Mouse (Mus musculus) embryonic facial prominence, embryonic 14.5 days (tissue): ENCODE measurements around the gene Uri1. TPM values are rescaled to one million over a fixed set of nuclear protein-coding genes. Genes with fewer than 3 reads are reported as not detected.

ENCODE experiments used
- ATAC-seq: fragments of 200-750 bp; cut with Nextera tagmentation; 2 replicates; pipeline ENCODE4 v1.8.0; 2017; ENCODE audit warnings: low read depth, moderate number of reproducible peaks, moderate TSS enrichment
- DNase-seq: peaks from one replicate; pipeline ENCODE4 v3.0.0-alpha.2; 2015; ENCODE audit warnings: low spot score
- H3K27ac ChIP-seq: fragments of 300-500 bp; sonication (generic); replicated peaks from 2 replicates; pipeline ENCODE4 v1.5.1; 2014; ENCODE audit warnings: low read depth, mild to moderate bottlenecking, low read length, moderate library complexity
- H3K27me3 ChIP-seq: fragments of 300-500 bp; sonication (generic); replicated peaks from 2 replicates; pipeline ENCODE4 v1.6.1; 2014; ENCODE audit warnings: low read length; ENCODE audit not compliant: control insufficient read depth, insufficient read depth
- H3K36me3 ChIP-seq: fragments of 300-500 bp; sonication (generic); 2 replicates; pipeline ENCODE4 v1.6.1; 2014; ENCODE audit warnings: low read length, mixed read lengths; ENCODE audit not compliant: control insufficient read depth, insufficient read depth
- H3K4me1 ChIP-seq: fragments of 300-500 bp; sonication (generic); 2 replicates; pipeline ENCODE4 v1.6.1; 2014; ENCODE audit warnings: antibody characterized with exemption, low read length; ENCODE audit not compliant: control insufficient read depth, insufficient read depth
- H3K4me2 ChIP-seq: fragments of 300-500 bp; sonication (generic); 2 replicates; pipeline ENCODE4 v1.6.1; 2014; ENCODE audit warnings: low read depth, mild to moderate bottlenecking, low read length, moderate library complexity, mixed read lengths
- H3K4me3 ChIP-seq: fragments of 300-500 bp; sonication (generic); 2 replicates; pipeline ENCODE4 v1.5.1; 2014; ENCODE audit warnings: low read depth, mild to moderate bottlenecking, low read length
- H3K9ac ChIP-seq: fragments of 300-500 bp; sonication (generic); 2 replicates; pipeline ENCODE4 v1.6.1; 2014; ENCODE audit warnings: low read depth, mild to moderate bottlenecking, low read length, moderate library complexity, mixed read lengths
- H3K9me3 ChIP-seq: fragments of 300-500 bp; sonication (generic); 2 replicates; pipeline ENCODE4 v1.6.1; 2016; ENCODE audit warnings: low read length; ENCODE audit not compliant: control insufficient read depth
- WGBS: fragments of 180-500 bp; shearing (Covaris S2); extraction: QIAGEN DNeasy Blood & Tissue Kit; methylation state at CpG from one replicate; pipeline ENCODE4 v1.1.7; 2014; 5-methylcytosine and 5-hydroxymethylcytosine counted together
- polyA plus RNA-seq: library from polyadenylated mRNA; unstranded; fragments of >200 nt; fragmentation: Nextera tagmentation; extraction: Ambion mirVana; gene quantifications from 2 replicates; pipeline ENCODE4 v1.2.1, GENCODE M21; 2014

Uri1 gene
- polyA plus RNA-seq, 1 experiment from 2014 or later: 42.1 TPM

- Histone ChIP-seq H3K4me3 (no peak overlapping the region), H3K4me1 (0 out of 2 replicates have a peak, but pooled peaks cover 3% of the 10 kb centered on the region), H3K27ac (no peak overlapping the region), H3K27me3 (no peaks in the 10 kb centered on the region), H3K9me3 (no peaks in the 10 kb centered on the region), H3K9ac (no peak overlapping the region), H3K4me2 (no peak overlapping the region), H3K36me3 (no peaks in the 10 kb centered on the region)
- WGBS: 49% methylated on average over 2 of the region's 2 CpGs
- DNase-seq (peak; percentile 17), ATAC-seq (no peak)
These were observed 23.7 kb downstream of the Uri1 start for GRCm38 (mm10) chr7:37999691-38000090.

- no peak overlapping the region for H3K9ac ChIP-seq
- 92% methylated on average over 2 of the region's 2 CpGs for WGBS
- ATAC-seq: no peak
- no peak for DNase-seq
- no peak overlapping the region for H3K27ac ChIP-seq
- no peaks in the 10 kb centered on the region for H3K36me3 ChIP-seq
- H3K4me3 ChIP-seq: no peak overlapping the region
- H3K27me3 ChIP-seq: no peaks in the 10 kb centered on the region
- no peaks in the 10 kb centered on the region for H3K4me1 ChIP-seq
- no peak overlapping the region for H3K4me2 ChIP-seq
- H3K9me3 ChIP-seq: no peaks in the 10 kb centered on the region
These were observed 30.5 kb downstream of the Uri1 start for GRCm38 (mm10) chr7:37992861-37993260.

GRCm38 (mm10) chr7:37984866-37985265, 38.5 kb downstream of the Uri1 start:
- Histone ChIP-seq H3K27ac (no peak overlapping the region), H3K4me1 (no peaks in the 10 kb centered on the region), H3K27me3 (no peaks in the 10 kb centered on the region), H3K9ac (no peak overlapping the region), H3K9me3 (no peaks in the 10 kb centered on the region), H3K36me3 (peaks cover 10% of the 10 kb centered on the region), H3K4me3 (no peak overlapping the region), H3K4me2 (no peak overlapping the region)
- no peak for DNase-seq
- no peak for ATAC-seq
- WGBS: 88% methylated on average over 5 of the region's 5 CpGs

- Histone ChIP-seq H3K27me3 (no peaks in the 10 kb centered on the region), H3K36me3 (peaks cover 17% of the 10 kb centered on the region), H3K9me3 (no peaks in the 10 kb centered on the region), H3K9ac (no peak overlapping the region), H3K4me1 (no peaks in the 10 kb centered on the region), H3K4me3 (no peak overlapping the region), H3K4me2 (no peak overlapping the region), H3K27ac (no peak overlapping the region)
- ATAC-seq (no peak), DNase-seq (no peak)
- WGBS: 40% methylated on average over 6 of the region's 6 CpGs
These were observed 39.9 kb downstream of the Uri1 start for GRCm38 (mm10) chr7:37983471-37983870.

- WGBS: 91% methylated on average over 3 of the region's 3 CpGs
- DNase-seq (no peak), ATAC-seq (no peak)
- peaks cover 28% of the 10 kb centered on the region for H3K36me3 ChIP-seq
- no peak overlapping the region for H3K4me2 ChIP-seq
- H3K9me3 ChIP-seq: no peaks in the 10 kb centered on the region
- H3K4me3 ChIP-seq: no peak overlapping the region
- H3K27ac ChIP-seq: no peak overlapping the region
- H3K4me1 ChIP-seq: no peaks in the 10 kb centered on the region
- no peaks in the 10 kb centered on the region for H3K27me3 ChIP-seq
- H3K9ac ChIP-seq: no peak overlapping the region
These were observed 43.6 kb downstream of the Uri1 start for GRCm38 (mm10) chr7:37979729-37980128.

GRCm38 (mm10) chr7:37978412-37978811, 44.9 kb downstream of the Uri1 start:
- H3K4me2 ChIP-seq: no peak overlapping the region
- H3K9me3 ChIP-seq: no peaks in the 10 kb centered on the region
- H3K27me3 ChIP-seq: no peaks in the 10 kb centered on the region
- 83% methylated on average over 4 of the region's 4 CpGs for WGBS
- DNase-seq (no peak), ATAC-seq (no peak)
- no peak overlapping the region for H3K9ac ChIP-seq
- no peaks in the 10 kb centered on the region for H3K4me1 ChIP-seq
- H3K36me3 ChIP-seq: peaks cover 28% of the 10 kb centered on the region
- H3K4me3 ChIP-seq: no peak overlapping the region
- H3K27ac ChIP-seq: no peak overlapping the region

- ATAC-seq (no peak), DNase-seq (no peak)
- no peak overlapping the region for H3K4me3 ChIP-seq
- no peak overlapping the region for H3K27ac ChIP-seq
- H3K27me3 ChIP-seq: no peaks in the 10 kb centered on the region
- no peak overlapping the region for H3K4me2 ChIP-seq
- no peak overlapping the region for H3K9ac ChIP-seq
- 86% methylated on average over 2 of the region's 2 CpGs for WGBS
- no peaks in the 10 kb centered on the region for H3K4me1 ChIP-seq
- H3K9me3 ChIP-seq: no peaks in the 10 kb centered on the region
- H3K36me3 ChIP-seq: peaks cover 28% of the 10 kb centered on the region
These were observed 45.7 kb downstream of the Uri1 start for GRCm38 (mm10) chr7:37977676-37978075.

GRCm38 (mm10) chr7:37972999-37973555, 50.3 kb downstream of the Uri1 start:
- no peak overlapping the region for H3K9ac ChIP-seq
- no peak for DNase-seq
- no peaks in the 10 kb centered on the region for H3K9me3 ChIP-seq
- H3K27me3 ChIP-seq: no peaks in the 10 kb centered on the region
- ATAC-seq: no peak
- H3K4me1 ChIP-seq: peaks cover 9% of the 10 kb centered on the region; the same call in 1 of the 2 replicates
- no peak overlapping the region for H3K27ac ChIP-seq
- 84% methylated on average over 2 of the region's 2 CpGs for WGBS
- no peak overlapping the region for H3K4me3 ChIP-seq
- peaks cover 13% of the 10 kb centered on the region; the same call in 1 of the 2 replicates for H3K36me3 ChIP-seq
- H3K4me2 ChIP-seq: no peak overlapping the region

GRCm38 (mm10) chr7:37972571-37972970, 50.8 kb downstream of the Uri1 start:
- H3K27me3 ChIP-seq: no peaks in the 10 kb centered on the region
- WGBS: 72% methylated on average over 9 of the region's 9 CpGs
- H3K4me2 ChIP-seq: no peak overlapping the region
- H3K4me3 ChIP-seq: no peak overlapping the region
- H3K9ac ChIP-seq: no peak overlapping the region
- DNase-seq (peak; percentile 50), ATAC-seq (no peak)
- H3K9me3 ChIP-seq: no peaks in the 10 kb centered on the region
- no peak overlapping the region for H3K27ac ChIP-seq
- peaks cover 9% of the 10 kb centered on the region; the same call in 1 of the 2 replicates for H3K4me1 ChIP-seq
- peaks cover 8% of the 10 kb centered on the region; the same call in 1 of the 2 replicates for H3K36me3 ChIP-seq
